Mouse (Mus musculus) limb, embryonic 13.5 days (tissue): ENCODE measurements at regions not wholly inside any gene's neighbourhood (a gene's known extent, or its start where the extent isn't known, plus 50 kb on each side); places are given as distances from the start of the nearest gene placed in this dataset.
"Not testable (repeated sequence)": the region's sequence is repeated elsewhere in the genome, so short reads cannot be mapped to it uniquely, and the experiment has no call there.

Experiments
- ATAC-seq: fragments of 200-750 bp; cut with Nextera tagmentation; 2 replicates; pipeline ENCODE4 v1.8.0; 2017; ENCODE audit warnings: low read depth, moderate number of reproducible peaks, moderate TSS enrichment; ENCODE audit not compliant: low FRiP score
- H3K27ac ChIP-seq: fragments of 300-500 bp; sonication (generic); 2 replicates; pipeline ENCODE4 v1.5.1; 2015; ENCODE audit warnings: inconsistent platforms, mild to moderate bottlenecking, moderate library complexity
- H3K27me3 ChIP-seq: fragments of 300-500 bp; sonication (generic); 2 replicates; pipeline ENCODE4 v1.6.1; 2015; ENCODE audit warnings: mild to moderate bottlenecking, inconsistent platforms
- H3K36me3 ChIP-seq: fragments of 300-500 bp; sonication (generic); 2 replicates; pipeline ENCODE4 v1.6.1; 2015; ENCODE audit warnings: inconsistent platforms, mild to moderate bottlenecking, moderate library complexity
- H3K4me1 ChIP-seq: fragments of 300-500 bp; sonication (generic); 2 replicates; pipeline ENCODE4 v1.6.1; 2015; ENCODE audit warnings: inconsistent platforms
- H3K4me2 ChIP-seq: fragments of 300-500 bp; sonication (generic); replicated peaks from 2 replicates; pipeline ENCODE4 v1.6.1; 2015; ENCODE audit warnings: inconsistent platforms, mild to moderate bottlenecking, moderate library complexity
- H3K4me3 ChIP-seq: fragments of 300-500 bp; sonication (generic); 2 replicates; pipeline ENCODE4 v1.5.1; 2015; ENCODE audit warnings: moderate library complexity, mild to moderate bottlenecking, inconsistent platforms
- H3K9ac ChIP-seq: fragments of 300-500 bp; sonication (generic); 2 replicates; pipeline ENCODE4 v1.6.1; 2015; ENCODE audit warnings: mild to moderate bottlenecking, inconsistent platforms
- H3K9me3 ChIP-seq: fragments of 300-500 bp; sonication (generic); 2 replicates; pipeline ENCODE4 v1.6.1; 2016; ENCODE audit warnings: inconsistent platforms
- WGBS: fragments of 180-500 bp; shearing (Covaris S2); methylation state at CpG from one replicate; pipeline ENCODE4 v1.1.7; 2015; 5-methylcytosine and 5-hydroxymethylcytosine counted together

DNA sequence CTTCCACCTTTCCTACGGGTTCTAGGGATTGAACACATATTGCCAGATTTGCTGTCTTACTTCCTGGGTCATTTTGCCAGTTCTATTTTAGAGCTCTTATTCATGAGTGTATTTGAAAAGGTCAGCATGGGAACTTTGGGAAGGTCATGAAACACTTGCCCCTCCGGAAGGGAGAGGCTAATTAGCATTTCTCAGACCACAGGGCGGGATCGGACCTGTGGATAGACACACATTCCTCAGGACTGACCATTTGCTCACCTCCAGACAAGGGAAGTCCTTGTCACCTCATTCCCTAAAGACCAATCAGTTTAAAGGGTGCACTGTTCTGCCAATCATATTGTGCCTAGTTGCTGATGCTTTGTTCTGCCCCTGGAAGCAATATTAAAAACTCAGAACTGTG, 146.1 kb upstream of the Arhgap18 start:
- not testable (repeated sequence) for H3K9ac ChIP-seq, H3K4me2 ChIP-seq, H3K9me3 ChIP-seq, H3K27me3 ChIP-seq, H3K36me3 ChIP-seq, H3K27ac ChIP-seq, H3K4me3 ChIP-seq, ATAC-seq, H3K4me1 ChIP-seq
- 77% methylated on average over 4 of the region's 4 CpGs for WGBS

DNA sequence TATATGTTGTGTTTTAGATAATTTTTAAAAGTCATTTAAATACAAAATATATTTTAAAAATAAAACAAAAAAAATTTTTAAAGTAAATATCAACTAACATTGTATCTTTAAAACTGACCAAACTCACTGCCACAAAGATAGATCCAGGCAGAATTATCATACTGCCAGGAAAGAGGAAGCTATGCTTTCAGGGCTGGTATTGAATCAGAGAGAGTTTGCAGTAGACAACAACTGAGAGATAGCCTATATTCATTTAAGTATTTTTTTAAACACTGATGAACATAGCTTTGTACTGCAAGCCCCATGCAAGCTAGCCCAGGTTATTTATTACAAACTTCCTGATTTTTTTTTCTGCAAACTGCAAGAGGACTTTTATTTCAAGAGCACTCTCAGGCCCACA, 142.0 kb upstream of the Arhgap18 start:
- no peaks in the 10 kb centered on the region for H3K27me3 ChIP-seq
- H3K27ac ChIP-seq, result no peak overlapping the region
- H3K4me3 ChIP-seq, result no peak overlapping the region
- H3K4me2 ChIP-seq, result no peak overlapping the region
- H3K9ac ChIP-seq, result no peak overlapping the region
- H3K9me3 ChIP-seq, result no peaks in the 10 kb centered on the region
- H3K4me1 ChIP-seq, result no peaks in the 10 kb centered on the region
- no peaks in the 10 kb centered on the region for H3K36me3 ChIP-seq
- ATAC-seq, result no peak

DNA sequence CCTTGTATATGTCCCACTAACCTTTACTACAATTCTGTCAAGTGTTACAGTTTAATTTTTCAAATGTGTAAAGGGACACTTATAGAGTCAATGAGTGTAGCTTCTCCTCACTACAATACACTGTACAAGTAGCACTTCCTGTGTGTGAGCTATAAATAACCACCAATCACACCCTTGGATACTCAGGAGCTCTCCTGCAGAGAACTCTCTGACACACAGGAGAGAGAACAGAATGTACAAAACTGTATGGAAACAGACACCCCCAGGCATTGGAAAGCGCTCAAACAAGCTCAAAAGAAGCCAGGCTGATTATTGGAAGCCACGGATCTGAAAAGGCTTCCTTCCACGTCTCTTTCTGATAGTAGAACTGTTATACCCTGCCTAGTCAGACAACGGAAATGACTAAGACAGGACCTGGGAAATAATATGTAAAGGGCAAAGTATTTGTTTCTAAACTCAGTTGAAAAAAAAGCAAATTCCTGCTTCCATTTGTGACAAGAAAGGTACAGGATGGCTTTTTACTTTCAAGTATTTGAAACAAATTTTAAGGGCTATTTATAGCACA, 122.9 kb upstream of the Arhgap18 start:
- 0 out of 2 replicates have a peak, but pooled peaks cover 3% of the 10 kb centered on the region for H3K9me3 ChIP-seq

DNA sequence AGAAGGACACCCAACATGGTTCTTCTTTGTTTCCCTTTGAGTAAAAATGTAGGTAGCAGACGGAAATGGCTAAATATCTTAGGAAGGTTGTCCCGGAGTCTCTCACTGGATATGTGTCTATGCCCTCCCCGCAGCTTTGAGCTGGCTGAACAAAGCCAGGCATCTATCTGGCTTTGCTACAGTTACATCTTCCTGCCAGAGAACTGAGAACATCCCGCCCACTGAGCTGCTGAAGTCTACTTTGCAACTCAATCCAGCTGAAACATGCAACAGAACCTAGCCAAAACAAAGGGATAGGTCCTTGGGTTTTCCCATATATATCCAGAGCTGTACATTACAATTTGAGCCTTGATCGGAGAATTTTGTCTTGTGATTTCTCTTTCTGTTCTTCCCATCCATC, 121.0 kb upstream of the Arhgap18 start:
- no peaks in the 10 kb centered on the region for H3K36me3 ChIP-seq
- 89% methylated on average over 5 of the region's 5 CpGs for WGBS
- H3K9ac ChIP-seq, result no peak overlapping the region
- no peak overlapping the region for H3K4me3 ChIP-seq
- ATAC-seq, result no peak
- no peaks in the 10 kb centered on the region for H3K27me3 ChIP-seq
- 0 out of 2 replicates have a peak, but pooled peaks cover 3% of the 10 kb centered on the region for H3K9me3 ChIP-seq
- no peak overlapping the region for H3K27ac ChIP-seq
- H3K4me2 ChIP-seq, result no peak overlapping the region
- H3K4me1 ChIP-seq, result no peaks in the 10 kb centered on the region

More for the DNA sequence above, 122.9 kb upstream of the Arhgap18 start:
- Histone ChIP-seq H3K4me3 (no peak overlapping the region), H3K4me2 (no peak overlapping the region), H3K9ac (no peak overlapping the region), H3K27ac (no peak overlapping the region), H3K27me3 (no peaks in the 10 kb centered on the region), H3K36me3 (no peaks in the 10 kb centered on the region), H3K4me1 (no peaks in the 10 kb centered on the region)
- ATAC-seq, result no peak
- 74% methylated on average over 4 of the region's 4 CpGs for WGBS

DNA sequence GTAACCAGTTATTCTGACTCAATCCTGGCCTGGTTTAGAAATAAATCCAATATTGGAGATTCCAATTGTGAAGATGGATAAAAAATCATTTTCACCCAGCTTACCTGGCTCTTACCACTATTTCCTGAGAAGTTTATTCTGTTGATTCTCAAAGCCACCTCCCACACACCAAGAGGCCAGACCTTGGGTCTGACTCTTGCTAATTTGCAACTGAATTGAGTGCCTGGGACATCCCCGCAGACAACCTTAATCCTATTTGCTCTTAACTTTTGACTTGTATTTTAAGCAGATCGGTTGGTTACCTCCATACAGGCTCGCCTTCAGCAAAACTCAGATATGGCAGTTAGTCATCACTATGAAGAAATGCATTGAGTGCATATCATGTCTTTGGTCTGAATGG, 115.8 kb upstream of the Arhgap18 start:
- Histone ChIP-seq H3K9ac (no peak overlapping the region), H3K4me1 (no peaks in the 10 kb centered on the region), H3K9me3 (0 out of 2 replicates have a peak, but pooled peaks cover under 1% of the 10 kb centered on the region), H3K36me3 (no peaks in the 10 kb centered on the region), H3K4me3 (no peak overlapping the region), H3K27ac (no peak overlapping the region), H3K4me2 (no peak overlapping the region), H3K27me3 (no peaks in the 10 kb centered on the region)
- 68% methylated on average over 3 of the region's 3 CpGs for WGBS
- ATAC-seq, result no peak

DNA sequence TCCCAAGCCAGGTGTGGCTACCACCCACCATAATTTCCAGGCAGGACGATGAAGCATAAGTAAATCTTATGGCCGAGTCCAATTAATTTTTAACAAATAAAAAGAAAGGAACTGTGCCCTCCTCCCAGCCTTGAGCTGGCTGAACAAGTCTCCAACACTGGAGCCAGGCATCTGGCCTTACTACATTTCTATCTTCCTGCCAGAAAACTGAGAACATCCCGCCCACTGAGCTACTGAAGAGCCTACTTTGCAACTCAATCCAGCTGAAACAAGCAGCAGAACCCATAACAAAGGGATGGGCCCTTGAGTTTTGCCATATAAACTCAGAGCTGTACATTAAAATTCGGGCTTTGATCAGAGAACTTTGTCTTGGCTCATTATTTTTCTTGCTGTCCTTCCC, 115.2 kb upstream of the Arhgap18 start:
- 72% methylated on average over 4 of the region's 4 CpGs for WGBS
- Histone ChIP-seq H3K9me3 (no peaks in the 10 kb centered on the region), H3K36me3 (no peaks in the 10 kb centered on the region), H3K4me2 (no peak overlapping the region), H3K27me3 (no peaks in the 10 kb centered on the region), H3K9ac (no peak overlapping the region), H3K4me1 (no peaks in the 10 kb centered on the region), H3K27ac (no peak overlapping the region), H3K4me3 (no peak overlapping the region)
- ATAC-seq, result no peak

DNA sequence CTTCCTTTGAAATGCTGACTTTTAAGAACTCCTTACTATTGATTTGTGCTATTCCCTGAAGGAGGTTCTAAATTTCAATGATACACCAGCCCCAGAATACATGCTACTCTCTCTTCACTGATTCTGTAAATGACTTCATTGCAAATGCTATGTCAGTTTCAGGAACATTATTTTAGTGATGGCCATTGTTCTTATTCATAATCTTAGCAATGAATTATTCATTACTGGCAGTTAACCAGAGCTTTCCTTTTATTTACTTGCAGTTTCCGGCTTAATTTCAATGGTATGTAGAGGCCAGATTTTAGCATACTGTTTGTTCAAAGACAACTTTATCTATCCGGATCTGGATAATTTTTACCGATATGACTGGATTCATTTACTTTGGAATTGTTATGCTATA, 114.1 kb upstream of the Arhgap18 start:
- 80% methylated on average over 3 of the region's 3 CpGs for WGBS
- H3K27me3 ChIP-seq, result no peaks in the 10 kb centered on the region
- H3K4me1 ChIP-seq, result no peaks in the 10 kb centered on the region
- no peaks in the 10 kb centered on the region for H3K9me3 ChIP-seq
- H3K4me3 ChIP-seq, result no peak overlapping the region
- no peak overlapping the region for H3K9ac ChIP-seq
- ATAC-seq, result no peak
- H3K4me2 ChIP-seq, result no peak overlapping the region
- no peaks in the 10 kb centered on the region for H3K36me3 ChIP-seq
- H3K27ac ChIP-seq, result no peak overlapping the region

DNA sequence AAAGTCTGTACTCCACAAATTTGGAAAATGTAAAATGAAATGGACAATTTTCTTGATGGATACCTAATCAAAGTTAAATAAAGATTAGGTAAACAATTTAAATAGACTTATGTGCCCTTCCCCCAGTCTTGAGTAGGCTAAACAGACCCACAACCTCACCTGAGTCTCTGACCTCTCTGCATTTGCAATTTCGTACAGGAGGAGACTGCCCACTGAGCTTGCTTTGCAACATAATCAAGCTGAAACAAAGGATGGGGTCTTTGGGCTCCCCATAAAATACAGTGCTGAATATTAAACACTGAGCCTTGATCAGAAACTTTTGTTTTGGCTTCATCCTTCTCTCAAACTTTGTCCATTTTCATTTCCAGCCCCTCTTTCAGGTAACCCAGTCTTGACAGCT, 100.1 kb upstream of the Arhgap18 start:
- Histone ChIP-seq H3K27me3 (no peaks in the 10 kb centered on the region), H3K4me2 (no peak overlapping the region), H3K27ac (no peak overlapping the region), H3K4me1 (no peaks in the 10 kb centered on the region), H3K36me3 (no peaks in the 10 kb centered on the region), H3K9ac (no peak overlapping the region), H3K4me3 (no peak overlapping the region), H3K9me3 (no peaks in the 10 kb centered on the region)
- ATAC-seq, result no peak
- WGBS, result 73% methylated on average over 1 of the region's 1 CpGs

DNA sequence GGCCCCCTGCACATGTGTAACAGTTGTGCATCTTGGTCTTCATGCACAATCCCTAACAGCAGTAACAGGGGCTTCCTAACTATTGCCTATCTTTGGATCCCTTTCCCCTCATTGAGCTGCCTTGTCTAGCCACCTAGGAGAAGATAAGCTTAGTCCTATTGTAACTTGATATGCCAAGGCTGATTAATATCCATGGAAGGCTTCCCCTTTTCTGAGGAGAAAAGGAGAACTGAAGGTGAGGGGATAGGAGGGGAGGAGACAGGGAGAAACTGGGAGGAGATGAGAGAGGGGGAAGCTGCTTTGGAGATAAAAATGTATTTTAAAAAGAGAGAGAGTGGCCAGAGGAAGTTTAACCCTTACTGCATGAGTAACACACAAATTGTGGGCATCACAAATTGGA, 89.0 kb upstream of the Arhgap18 start:
- H3K9me3 ChIP-seq, result no peaks in the 10 kb centered on the region
- H3K4me2 ChIP-seq, result no peak overlapping the region
- no peak overlapping the region for H3K4me3 ChIP-seq
- H3K27ac ChIP-seq, result no peak overlapping the region
- H3K4me1 ChIP-seq, result no peaks in the 10 kb centered on the region
- ATAC-seq, result no peak
- H3K36me3 ChIP-seq, result no peaks in the 10 kb centered on the region
- H3K9ac ChIP-seq, result no peak overlapping the region
- H3K27me3 ChIP-seq, result no peaks in the 10 kb centered on the region

DNA sequence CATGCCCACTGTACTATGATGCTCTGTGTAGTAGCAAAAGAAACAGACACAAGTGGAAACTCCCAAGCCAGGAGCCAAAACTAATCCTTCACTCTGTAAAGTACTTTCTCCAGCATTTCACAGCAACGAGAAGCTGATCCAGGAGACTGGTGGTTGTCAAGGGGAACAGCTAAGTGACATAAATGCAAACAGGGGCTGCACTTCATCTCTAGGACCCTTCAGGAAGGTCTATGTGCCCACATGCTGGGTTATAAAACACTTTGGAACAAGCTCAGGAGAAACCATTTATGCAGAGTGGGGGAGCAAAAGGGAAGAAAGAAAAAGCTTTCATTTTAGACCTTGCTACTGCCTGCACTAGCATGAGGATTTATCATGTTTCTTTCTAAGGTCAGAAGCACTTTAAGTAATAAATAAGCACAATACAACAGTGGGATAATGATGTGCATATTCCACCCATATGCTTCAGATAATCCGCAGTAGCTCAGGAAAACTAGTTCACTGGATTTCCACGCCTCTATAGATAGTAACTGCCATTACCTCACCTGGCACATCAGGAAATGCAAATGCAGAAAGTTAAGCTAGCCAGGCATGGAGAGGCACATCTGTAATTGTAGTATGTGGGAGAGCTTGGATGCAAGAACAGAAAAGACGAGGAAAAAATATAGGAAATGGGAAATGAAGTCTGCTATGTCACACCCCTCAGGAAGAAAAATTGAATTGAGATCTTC, 73.6 kb upstream of the Arhgap18 start:
- Histone ChIP-seq H3K36me3 (no peaks in the 10 kb centered on the region), H3K27ac (no peak overlapping the region), H3K27me3 (no peaks in the 10 kb centered on the region), H3K4me2 (no peak overlapping the region), H3K9ac (no peak overlapping the region), H3K9me3 (no peaks in the 10 kb centered on the region), H3K4me3 (no peak overlapping the region), H3K4me1 (0 out of 2 replicates have a peak, but pooled peaks cover 6% of the 10 kb centered on the region)
- no peak for ATAC-seq
- WGBS, result 60% methylated on average over 4 of the region's 4 CpGs

DNA sequence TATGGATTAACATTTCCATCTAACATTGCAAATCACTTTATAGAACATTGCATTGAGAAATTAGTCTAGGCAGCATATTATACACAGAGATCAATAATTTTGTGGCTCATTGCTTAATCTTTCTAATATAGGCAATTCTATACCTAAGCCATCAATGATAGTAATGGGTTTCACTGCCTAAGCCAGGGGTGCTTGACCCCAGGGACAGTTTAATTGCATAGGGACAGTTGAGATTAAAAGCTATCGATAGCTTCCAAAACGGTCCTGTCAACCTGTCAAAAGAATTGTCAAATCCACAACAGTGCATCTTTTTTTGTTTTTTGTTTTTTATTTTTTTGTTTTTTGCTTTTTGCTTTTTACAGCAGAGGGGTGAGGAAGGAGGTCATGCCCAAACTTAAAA, 58.5 kb upstream of the Arhgap18 start:
- no peak for ATAC-seq
- Histone ChIP-seq H3K9me3 (no peaks in the 10 kb centered on the region), H3K4me2 (peak overlapping the region; percentile 88), H3K36me3 (no peaks in the 10 kb centered on the region), H3K27ac (no peak overlapping the region), H3K4me3 (no peak overlapping the region), H3K4me1 (peaks cover 10% of the 10 kb centered on the region), H3K27me3 (peaks cover 7% of the 10 kb centered on the region; the same call in 1 of the 2 replicates), H3K9ac (no peak overlapping the region)
- 65% methylated on average over 2 of the region's 2 CpGs for WGBS

DNA sequence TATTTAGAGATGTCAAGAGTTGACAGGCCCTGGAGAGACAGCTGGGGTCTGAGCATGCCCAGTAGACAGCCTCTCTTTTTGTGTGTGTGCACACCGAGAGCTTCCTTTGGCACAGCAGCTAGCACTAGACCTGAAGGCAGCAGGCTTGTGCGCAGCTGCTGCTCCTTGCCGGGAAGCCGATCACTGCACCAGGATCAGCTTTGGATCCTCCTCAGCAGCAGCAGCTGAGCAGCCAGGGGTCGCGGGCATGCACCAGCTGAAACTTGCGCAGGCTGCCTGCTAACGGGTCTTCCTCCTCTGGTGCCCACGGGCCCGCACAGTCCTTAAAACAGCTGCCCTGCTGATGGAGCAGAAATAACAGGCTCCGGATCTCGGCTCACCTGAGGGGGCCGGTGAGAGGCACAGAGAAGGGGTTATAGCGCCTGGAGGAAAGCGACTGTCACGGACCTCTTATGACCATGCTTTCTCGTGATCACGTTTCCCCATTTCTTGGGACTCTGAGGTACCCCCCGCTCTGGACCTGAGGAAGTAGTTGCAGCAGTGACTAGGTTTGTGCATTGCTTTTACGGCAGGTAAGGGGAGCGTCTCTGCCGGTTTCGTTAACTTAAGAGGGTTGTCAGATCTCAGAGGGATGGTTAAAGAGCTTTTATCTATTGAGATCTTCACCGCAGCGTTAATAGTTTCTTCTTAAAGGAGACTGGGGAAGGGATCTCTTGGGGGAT, 57.8 kb upstream of the Arhgap18 start:
- Histone ChIP-seq H3K36me3 (no peaks in the 10 kb centered on the region), H3K9me3 (no peaks in the 10 kb centered on the region), H3K9ac (peak overlapping the region; percentile 67), H3K4me2 (peak overlapping the region; percentile 88), H3K27ac (no peak overlapping the region), H3K4me1 (peaks cover 15% of the 10 kb centered on the region), H3K27me3 (peaks cover 7% of the 10 kb centered on the region; the same call in 1 of the 2 replicates), H3K4me3 (peak overlapping the region; percentile 50)
- 4% methylated on average over 25 of the region's 25 CpGs for WGBS
- ATAC-seq, result peak; percentile 88
